Mouse (Mus musculus) stomach, postnatal 0 days (tissue): ENCODE measurements around the gene Hist1h3c. TPM values are rescaled to one million over a fixed set of nuclear protein-coding genes. Genes with fewer than 3 reads are reported as not detected.
A peak's percentile ranks its signal among the peaks of the same experiment; 100 is the strongest.

Experiments
- ATAC-seq: fragments of 200-750 bp; cut with Nextera tagmentation; 2 replicates; pipeline ENCODE4 v1.8.0; 2017; ENCODE audit not compliant: low FRiP score, low TSS enrichment
- DNase-seq: peaks from one replicate; pipeline ENCODE4 v3.0.0-alpha.2; 2016; ENCODE audit warnings: low spot score
- H3K27ac ChIP-seq: fragments of 300-500 bp; sonication (generic); replicated peaks from 2 replicates; pipeline ENCODE4 v1.5.1; 2014; ENCODE audit warnings: mild to moderate bottlenecking, control low read depth
- H3K27me3 ChIP-seq: fragments of 300-500 bp; sonication (generic); 2 replicates; pipeline ENCODE4 v1.6.1; 2014; ENCODE audit warnings: low read length; ENCODE audit not compliant: control insufficient read depth, insufficient read depth
- H3K36me3 ChIP-seq: fragments of 300-500 bp; sonication (generic); 2 replicates; pipeline ENCODE4 v1.6.1; 2014; ENCODE audit warnings: low read length, mixed read lengths; ENCODE audit not compliant: control insufficient read depth, insufficient read depth
- H3K4me1 ChIP-seq: fragments of 300-500 bp; sonication (generic); replicated peaks from 2 replicates; pipeline ENCODE4 v1.6.1; 2014; ENCODE audit warnings: antibody characterized with exemption; ENCODE audit not compliant: control insufficient read depth, insufficient read depth
- H3K4me2 ChIP-seq: fragments of 300-500 bp; sonication (generic); replicated peaks from 2 replicates; pipeline ENCODE4 v1.6.1; 2014; ENCODE audit warnings: low read depth, mild to moderate bottlenecking, control low read depth, moderate library complexity
- H3K4me3 ChIP-seq: fragments of 300-500 bp; sonication (generic); 2 replicates; pipeline ENCODE4 v1.5.1; 2014; ENCODE audit warnings: low read depth, low read length, control low read depth
- H3K9ac ChIP-seq: fragments of 300-500 bp; sonication (generic); 2 replicates; pipeline ENCODE4 v1.6.1; 2014; ENCODE audit warnings: mild to moderate bottlenecking, low read length, control low read depth, mixed read lengths
- H3K9me3 ChIP-seq: fragments of 300-500 bp; sonication (generic); 2 replicates; pipeline ENCODE4 v1.6.1; 2016; ENCODE audit warnings: low read length; ENCODE audit not compliant: control insufficient read depth
- CTCF ChIP-seq: IDR thresholded peaks from 2 replicates; pipeline ENCODE4 v1.5.1; 2016; ENCODE audit warnings: antibody characterized with exemption, low read depth, mild to moderate bottlenecking, moderate library complexity
- EP300 ChIP-seq: optimal IDR thresholded peaks from 2 replicates; pipeline ENCODE3; 2016; ENCODE audit warnings: antibody characterized with exemption
- WGBS: fragments of 180-500 bp; shearing (Covaris S2); extraction: QIAGEN DNeasy Blood & Tissue Kit; methylation state at CpG from one replicate; pipeline ENCODE4 v1.1.7; 2014; 5-methylcytosine and 5-hydroxymethylcytosine counted together
- microRNA-seq: library from miRNA; unstranded; fragments of <30 nt; microRNA quantifications from one replicate; pipeline ENCODE4, GENCODE M21; 2016
- polyA plus RNA-seq: library from polyadenylated mRNA; unstranded; fragments of >200 nt; fragmentation: Nextera tagmentation; extraction: Ambion mirVana; gene quantifications from 2 replicates; pipeline ENCODE4 v1.2.1, GENCODE M21; 2015

The Hist1h3c gene
- polyA plus RNA-seq, 1 experiment from 2014 or later: 1.8 TPM

DNA sequence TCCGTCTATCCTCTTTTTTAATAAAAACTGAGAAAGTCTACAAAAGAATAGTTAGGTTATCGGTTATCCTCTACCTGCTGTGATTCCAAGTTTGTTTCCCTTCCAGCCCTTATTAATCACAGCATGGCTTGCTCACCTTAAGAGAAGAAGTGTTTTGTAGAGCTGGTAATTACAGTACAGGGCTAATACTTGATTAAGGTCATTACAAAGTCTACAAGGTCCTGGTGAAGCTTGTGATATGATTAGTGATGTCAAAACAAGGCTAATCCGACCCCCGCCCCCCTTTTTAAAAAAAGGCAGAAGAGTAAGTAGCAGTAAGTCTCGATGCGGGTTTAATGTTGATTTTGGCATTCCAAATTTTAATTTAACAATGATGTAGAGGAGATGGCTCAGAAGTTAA, 46.4 kb downstream of the Hist1h3c start:
- 45% methylated on average over 6 of the region's 6 CpGs for WGBS
- DNase-seq (no peak), ATAC-seq (no peak)
- H3K4me3 ChIP-seq: no peak overlapping the region
- no peak for TF ChIP-seq CTCF
- TF ChIP-seq EP300: no peak
- no peak overlapping the region for H3K27ac ChIP-seq
- peak overlapping the region; percentile 45; the same call in 1 of the 2 replicates for H3K4me2 ChIP-seq
- no peaks in the 10 kb centered on the region for H3K27me3 ChIP-seq
- H3K36me3 ChIP-seq: no peaks in the 10 kb centered on the region
- H3K4me1 ChIP-seq: no peaks in the 10 kb centered on the region
- H3K9me3 ChIP-seq: no peaks in the 10 kb centered on the region
- 0 out of 2 replicates have a peak overlapping the region, but pooled peaks have one; percentile 28 for H3K9ac ChIP-seq

DNA sequence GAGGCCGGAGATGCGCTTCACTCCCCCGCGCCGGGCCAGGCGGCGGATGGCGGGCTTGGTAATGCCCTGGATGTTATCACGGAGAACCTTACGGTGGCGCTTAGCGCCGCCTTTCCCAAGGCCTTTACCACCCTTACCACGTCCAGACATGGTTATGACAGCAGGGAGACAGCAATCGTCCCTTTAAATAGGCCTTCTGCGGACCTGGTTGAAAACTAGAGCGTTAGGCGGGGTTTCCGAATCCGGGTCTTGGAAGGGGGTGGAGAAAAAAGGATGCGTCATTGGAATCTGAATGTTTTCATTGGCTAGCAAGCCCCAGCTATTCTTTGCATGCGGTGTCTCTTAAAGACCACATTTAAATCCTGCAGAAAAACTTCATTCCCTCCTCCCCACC, 47.1 kb downstream of the Hist1h3c start, which contains the start of gene Hist1h4c:
Gene Hist1h4c (minus strand): TSS at position 155 of the 394 bp plus-strand sequence.
- H3K9ac ChIP-seq: peak within 1 kb of the TSS; percentile 61
- peak within 1 kb of the TSS; percentile 63 for H3K4me2 ChIP-seq
- peak within 1 kb of the TSS; percentile 40 for H3K4me3 ChIP-seq
- peak; percentile 95 for ATAC-seq
- H3K9me3 ChIP-seq: no peaks in the 10 kb centered on the region
- H3K4me1 ChIP-seq: no peaks in the 10 kb centered on the region
- no peaks in the 10 kb centered on the region for H3K36me3 ChIP-seq
- no peaks in the 10 kb centered on the region for H3K27me3 ChIP-seq
- WGBS: under 1% methylated on average over 17 of the region's 22 CpGs
- H3K27ac ChIP-seq: peak within 1 kb of the TSS; percentile 77
- DNase-seq: peak; percentile 96
- TF ChIP-seq CTCF: peak; percentile 15; the same call in 1 of the 2 replicates
- peak; percentile 96 for TF ChIP-seq EP300

DNA sequence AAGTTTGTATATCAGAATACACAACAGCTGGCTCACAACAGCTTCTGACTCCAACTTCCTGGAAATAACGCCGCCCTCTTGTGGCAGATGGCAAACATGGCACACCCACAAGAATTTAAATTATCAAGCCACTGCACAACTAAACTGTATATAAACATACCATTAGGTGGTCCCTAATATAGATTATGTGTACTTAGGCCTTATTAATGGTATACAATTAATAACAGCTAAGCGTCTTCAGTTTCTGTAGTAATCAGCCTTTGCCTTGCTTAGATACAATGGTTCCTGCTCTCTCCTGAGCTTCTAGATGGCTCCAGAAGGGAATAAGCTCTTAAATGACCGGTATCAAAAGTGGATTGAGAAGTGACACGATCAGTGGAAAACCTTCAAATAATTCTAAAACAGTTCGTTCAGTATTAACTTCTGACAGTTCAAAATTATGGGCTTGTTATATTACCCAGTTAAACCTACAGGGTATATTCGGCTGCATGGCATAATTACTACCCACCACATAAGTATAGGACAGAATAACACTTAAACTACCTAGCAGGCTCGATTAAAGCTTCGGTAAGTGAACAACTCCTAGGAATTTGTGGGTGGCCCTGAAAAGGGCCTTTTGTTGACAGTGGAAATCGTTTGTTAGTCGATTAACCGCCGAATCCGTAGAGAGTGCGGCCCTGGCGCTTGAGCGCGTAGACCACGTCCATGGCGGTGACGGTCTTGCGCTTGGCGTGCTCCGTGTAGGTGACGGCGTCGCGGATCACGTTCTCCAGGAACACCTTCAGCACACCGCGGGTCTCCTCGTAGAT, 47.7 kb downstream of the Hist1h3c start:
- Histone ChIP-seq H3K4me1 (no peaks in the 10 kb centered on the region), H3K36me3 (no peaks in the 10 kb centered on the region), H3K27me3 (no peaks in the 10 kb centered on the region), H3K27ac (peak overlapping the region; percentile 77), H3K9me3 (no peaks in the 10 kb centered on the region), H3K9ac (peak overlapping the region; percentile 61), H3K4me2 (peak overlapping the region; percentile 63), H3K4me3 (peak overlapping the region; percentile 40)
- no peak for TF ChIP-seq EP300
- TF ChIP-seq CTCF: peak; percentile 88
- WGBS: under 1% methylated on average over 21 of the region's 32 CpGs
- peak; percentile 70 for DNase-seq
- peak; percentile 3 for ATAC-seq

DNA sequence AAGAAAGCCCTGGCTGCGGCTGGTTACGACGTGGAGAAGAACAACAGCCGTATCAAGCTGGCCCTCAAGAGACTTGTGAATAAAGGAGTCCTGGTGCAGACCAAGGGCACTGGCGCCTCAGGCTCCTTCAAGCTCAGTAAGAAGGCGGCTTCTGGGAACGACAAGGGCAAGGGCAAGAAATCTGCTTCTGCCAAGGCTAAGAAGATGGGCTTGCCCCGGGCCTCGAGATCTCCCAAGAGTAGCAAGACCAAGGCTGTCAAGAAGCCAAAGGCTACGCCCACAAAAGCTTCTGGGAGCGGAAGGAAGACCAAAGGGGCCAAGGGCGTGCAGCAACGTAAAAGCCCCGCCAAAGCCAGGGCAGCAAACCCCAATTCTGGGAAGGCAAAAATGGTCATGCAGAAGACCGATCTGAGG, 49.3 kb downstream of the Hist1h3c start:
- Histone ChIP-seq H3K9ac (no peak overlapping the region), H3K27ac (no peak overlapping the region), H3K9me3 (no peaks in the 10 kb centered on the region), H3K4me2 (no peak overlapping the region), H3K4me3 (no peak overlapping the region), H3K27me3 (no peaks in the 10 kb centered on the region), H3K36me3 (no peaks in the 10 kb centered on the region), H3K4me1 (no peaks in the 10 kb centered on the region)
- 67% methylated on average over 15 of the region's 15 CpGs for WGBS
- TF ChIP-seq EP300 (no peak), CTCF (no peak)
- ATAC-seq (no peak), DNase-seq (no peak)

DNA sequence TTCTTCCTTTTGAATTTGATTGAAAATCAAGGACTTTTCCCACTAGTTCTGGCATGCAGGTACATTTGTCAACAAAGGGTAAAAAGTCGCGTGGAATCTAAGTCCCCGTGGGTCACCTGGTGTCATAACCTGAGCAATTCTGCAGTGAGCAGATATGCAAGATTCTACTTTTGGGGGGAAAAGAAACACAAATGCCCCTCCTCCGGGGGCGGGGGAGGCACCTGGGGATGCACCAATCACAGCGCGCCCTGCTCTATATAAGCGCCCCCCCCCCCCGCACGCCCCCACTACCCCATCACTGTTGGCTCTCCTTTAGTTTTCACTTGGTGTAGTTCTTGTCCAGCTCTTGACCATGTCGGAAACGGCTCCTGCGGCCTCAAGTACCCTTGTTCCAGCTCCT, 49.9 kb downstream of the Hist1h3c start, which contains the start of gene Hist1h1t:
Gene Hist1h1t (plus strand): TSS at position 301 of the 400 bp plus-strand sequence.
- no peak within 1 kb of the TSS for H3K27ac ChIP-seq
- TF ChIP-seq EP300: no peak
- no peak for TF ChIP-seq CTCF
- no peak for DNase-seq
- H3K4me2 ChIP-seq: no peak within 1 kb of the TSS
- H3K9ac ChIP-seq: no peak within 1 kb of the TSS
- H3K4me1 ChIP-seq: no peaks in the 10 kb centered on the region
- no peak for ATAC-seq
- 57% methylated on average over 10 of the region's 13 CpGs for WGBS
- no peak within 1 kb of the TSS for H3K4me3 ChIP-seq
- no peaks in the 10 kb centered on the region for H3K9me3 ChIP-seq
- H3K27me3 ChIP-seq: no peaks in the 10 kb centered on the region
- H3K36me3 ChIP-seq: no peaks in the 10 kb centered on the region

Small RNA genes lying within 50 kb of the gene (microRNA-seq; reads per million reads assigned to microRNA genes)
- gene Gm44314 (not detected), gene Gm44484 (not detected)

Other genes starting within 250 kb of the Hist1h3c start
- gene Hist1h4h, start 214.6 kb downstream of the Hist1h3c start, polyA plus RNA-seq: 13.7 and 18.3 TPM in 2 replicates
- gene Hist1h2af, start 211.7 kb downstream of the Hist1h3c start, polyA plus RNA-seq: 4.5 and 8.9 TPM in 2 replicates
- gene Hist1h3g, start 210.2 kb downstream of the Hist1h3c start, polyA plus RNA-seq: 2.3 and 3.4 TPM in 2 replicates
- gene Hist1h2bh, start 202.2 kb downstream of the Hist1h3c start, polyA plus RNA-seq: 0.30 and 0.62 TPM in 2 replicates
- 0.51 and 0.78 TPM in 2 replicates for gene Hist1h3f, start 201.6 kb downstream of the Hist1h3c start, polyA plus RNA-seq
- gene Hist1h4f, start 194.0 kb downstream of the Hist1h3c start, polyA plus RNA-seq: 0.38 TPM in 1 of 2 replicates, not detected in the other
- 0.22 and 0.34 TPM in 2 replicates for gene Hist1h1d, start 192.3 kb downstream of the Hist1h3c start, polyA plus RNA-seq
- gene Hist1h3e, start 183.2 kb downstream of the Hist1h3c start, polyA plus RNA-seq: 1.6 and 3.3 TPM in 2 replicates
- gene Hist1h2ae, start 174.4 kb downstream of the Hist1h3c start, polyA plus RNA-seq: 15.3 and 29.5 TPM in 2 replicates
- 4.9 and 10.5 TPM in 2 replicates for gene Hist1h2bg, start 174.2 kb downstream of the Hist1h3c start, polyA plus RNA-seq
- 1.1 and 3.2 TPM in 2 replicates for gene Hist1h2bf, start 171.4 kb downstream of the Hist1h3c start, polyA plus RNA-seq
- 0.67 and 0.79 TPM in 2 replicates for gene Hist1h2ad, start 171.2 kb downstream of the Hist1h3c start, polyA plus RNA-seq
- gene Hist1h3d, start 169.8 kb downstream of the Hist1h3c start, polyA plus RNA-seq: 1.7 and 4.2 TPM in 2 replicates
- gene Hist1h4d, start 164.0 kb downstream of the Hist1h3c start, polyA plus RNA-seq: 32.0 and 48.7 TPM in 2 replicates
- 0.64 and 0.73 TPM in 2 replicates for gene Hist1h2be, start 124.5 kb downstream of the Hist1h3c start, polyA plus RNA-seq
- gene Hist1h1e, start 123.0 kb downstream of the Hist1h3c start, polyA plus RNA-seq: 5.9 and 9.1 TPM in 2 replicates
- gene Hist1h2ac, start 61.7 kb downstream of the Hist1h3c start, polyA plus RNA-seq: 0.57 and 0.74 TPM in 2 replicates
- gene Hist1h2bc, start 61.4 kb downstream of the Hist1h3c start, polyA plus RNA-seq: 105 and 115 TPM in 2 replicates
- not detected in 2 replicates for gene Hist1h1t, start 49.8 kb downstream of the Hist1h3c start, polyA plus RNA-seq
- 2.1 and 3.2 TPM in 2 replicates for gene Hist1h4c, start 47.1 kb downstream of the Hist1h3c start, polyA plus RNA-seq
- 11.2 and 12.9 TPM in 2 replicates for gene Hfe, start 34.7 kb downstream of the Hist1h3c start, polyA plus RNA-seq
- 96.1 and 104 TPM in 2 replicates for gene Hist1h1c, start 6.8 kb downstream of the Hist1h3c start, polyA plus RNA-seq
- 0.40 and 0.91 TPM in 2 replicates for gene Hist1h2bb, start 1.1 kb upstream of the Hist1h3c start, polyA plus RNA-seq
- gene Hist1h2ab, start 5.5 kb upstream of the Hist1h3c start, polyA plus RNA-seq: 7.3 and 15.7 TPM in 2 replicates
- 3.9 and 6.7 TPM in 2 replicates for gene Hist1h3b, start 6.7 kb upstream of the Hist1h3c start, polyA plus RNA-seq
- gene Hist1h4b, start 11.4 kb upstream of the Hist1h3c start, polyA plus RNA-seq: 0.46 and 2.0 TPM in 2 replicates
- gene Hist1h4a, start 15.6 kb upstream of the Hist1h3c start, polyA plus RNA-seq: 0.34 and 0.80 TPM in 2 replicates
- 1.9 and 3.7 TPM in 2 replicates for gene Hist1h3a, start 16.8 kb upstream of the Hist1h3c start, polyA plus RNA-seq
- 0.64 and 1.4 TPM in 2 replicates for gene Hist1h1a, start 18.1 kb upstream of the Hist1h3c start, polyA plus RNA-seq
- 0.18 and 0.29 TPM in 2 replicates for gene Trim38, start 24.3 kb upstream of the Hist1h3c start, polyA plus RNA-seq
- gene Slc17a2, start 61.4 kb upstream of the Hist1h3c start, polyA plus RNA-seq: 0.59 and 0.61 TPM in 2 replicates
- not detected in 2 replicates for gene Slc17a3, start 93.8 kb upstream of the Hist1h3c start, polyA plus RNA-seq
- gene Slc17a1, start 122.1 kb upstream of the Hist1h3c start, polyA plus RNA-seq: not detected in 2 replicates
- 0.07 and 0.21 TPM in 2 replicates for gene Slc17a4, start 169.4 kb upstream of the Hist1h3c start, polyA plus RNA-seq
- not detected in 2 replicates for gene Hist1h2ba, start 188.6 kb upstream of the Hist1h3c start, polyA plus RNA-seq
- not detected in 2 replicates for gene Hist1h2aa, start 188.9 kb upstream of the Hist1h3c start, polyA plus RNA-seq
- 10.9 and 11.3 TPM in 2 replicates for gene Scgn, start 245.6 kb upstream of the Hist1h3c start, polyA plus RNA-seq